Mouse (Mus musculus): ENCODE measurements around the gene Asic2.

DNA sequence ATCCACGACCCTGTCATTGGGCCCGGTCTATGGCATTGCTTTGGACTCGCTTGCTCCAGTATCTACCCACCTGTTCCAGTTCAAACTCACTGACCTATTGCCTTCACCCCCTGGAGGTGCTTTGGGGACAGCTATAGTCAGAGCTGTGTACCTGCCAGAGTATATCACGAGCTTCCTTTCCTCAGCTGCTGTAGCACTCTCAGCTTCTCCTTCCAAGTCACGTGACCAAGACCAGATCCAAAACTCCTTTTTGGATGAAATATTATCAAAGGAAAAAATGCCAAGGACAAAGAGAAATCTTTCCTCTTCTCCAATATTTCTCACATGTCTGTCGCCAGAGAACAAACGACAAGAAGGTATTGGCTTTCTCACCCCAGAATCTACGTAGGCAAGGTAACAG is 645.8 kb downstream of the Asic2 start:
- no peak for TF ChIP-seq CTCF (IDR thresholded peaks at IDR 0.05; ENCODE audit: low read depth)
- TF ChIP-seq EP300 (IDR thresholded peaks at IDR 0.05; ENCODE audit: low read depth) = no peak
